8 mouse cellular contexts compared by ENCODE assay signal in the genomic region with DNA sequence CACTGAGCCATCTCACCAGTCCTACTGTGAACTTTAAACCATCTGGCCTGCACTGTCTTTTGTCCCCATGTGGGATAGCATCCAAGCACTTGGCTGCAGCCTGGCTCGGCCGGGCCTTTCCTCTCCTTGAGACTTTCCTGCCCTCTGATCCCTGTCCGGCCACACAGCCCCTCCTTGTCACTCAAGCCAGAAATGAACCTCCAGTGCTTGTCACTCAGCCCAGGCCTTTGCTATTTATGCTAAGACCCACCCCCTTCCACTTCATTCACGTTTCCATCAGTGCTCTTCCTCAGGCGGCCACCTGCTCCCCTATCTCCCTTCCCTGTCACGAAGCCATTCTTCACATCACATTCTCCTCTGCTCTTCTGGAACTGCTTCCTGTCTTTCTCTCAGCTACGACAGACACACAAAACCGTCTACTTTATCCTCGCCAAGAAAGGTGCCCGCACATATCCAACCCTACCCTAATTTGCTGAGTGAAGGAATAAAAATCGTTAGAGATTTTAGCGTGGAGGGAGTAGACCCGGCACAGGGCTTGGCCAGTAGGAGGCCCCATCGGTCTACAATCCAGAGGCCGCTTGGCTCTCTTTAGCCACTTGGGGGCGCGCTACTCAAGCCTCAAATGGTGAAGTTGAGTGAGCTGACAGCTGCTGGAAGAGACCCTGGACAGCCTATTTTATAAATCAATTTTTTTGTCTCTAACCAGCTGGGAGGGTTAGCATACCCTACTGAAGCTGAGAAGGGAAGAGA. TPM values are rescaled to one million over a fixed set of nuclear protein-coding genes. Genes with fewer than 3 reads are reported as not detected.
A peak's percentile ranks its signal among the peaks of the same experiment; 100 is the strongest.
DNase-seq lines count a peak whose midpoint lies in the region; ATAC-seq lines count a peak whose summit lies in the region.
"Had no signal": no experiment of that assay in that cellular context is flagged by ENCODE, and none has a peak within 500 bp of the region (broad histone marks: within the 10 kb centered on the region; RNA-seq: fewer than 3 reads in every experiment).

No protein-coding gene starts in this region.

- H3K27me3 ChIP-seq in forebrain, embryonic 12.5 days, result no peaks in the 10 kb centered on the region
- H3K27me3 ChIP-seq: liver, embryonic 15.5 days had no signal

- H3K4me2 ChIP-seq in forebrain, embryonic 12.5 days, result no peak overlapping the region
- H3K4me2 ChIP-seq: liver, embryonic 15.5 days had no signal

- peak; percentile 92 for DNase-seq in NIH3T3 (ENCODE audit: low read depth)
- DNase-seq in c-Kit-positive CD71-positive TER-119-negative erythroid progenitor cells, embryonic 14.5 days (ENCODE audit: low read depth), result peak; percentile 74
- DNase-seq in heart, postnatal 36 days, result peak; percentile 77 to 79
- peak; percentile 88 to 90 for DNase-seq in layer of hippocampus, postnatal 14 days (ENCODE audit: low spot score in 2 of 2)
- peak; percentile 82 to 89 for DNase-seq in right cerebral cortex, postnatal 10 days (ENCODE audit: low spot score in 2 of 2)

- intact Hi-C loops in heart, postnatal 36 days (cut with DNase I), result loop anchor here (1.0 kb wide), 1 partner anchor 82 kb away; no protein-coding TSS in a partner anchor

- no peaks in the 10 kb centered on the region for H3K9me3 ChIP-seq in forebrain, embryonic 12.5 days
- H3K9me3 ChIP-seq: liver, embryonic 15.5 days had no signal

- ATAC-seq in forebrain, embryonic 12.5 days (ENCODE audit: low FRiP score), result peak; percentile 63
- peak; percentile 90 for ATAC-seq in megakaryocyte progenitor cell, adult 5-6 weeks (replicated peaks; ENCODE audit: poor library complexity)

- H3K4me3 ChIP-seq in forebrain, embryonic 12.5 days (replicated peaks), result no peak overlapping the region
- H3K4me3 ChIP-seq: liver, embryonic 15.5 days had no signal

- no peaks in the 10 kb centered on the region for H3K36me3 ChIP-seq in forebrain, embryonic 12.5 days (replicated peaks)
- H3K36me3 ChIP-seq: liver, embryonic 15.5 days had no signal

- peak overlapping the region; percentile 56; the same call in 1 of the 2 replicates for H3K27ac ChIP-seq in forebrain, embryonic 12.5 days
- H3K27ac ChIP-seq: liver, embryonic 15.5 days had no signal

- 20% methylated on average over 17 of the region's 17 CpGs for whole genome bisulfite sequencing in forebrain, embryonic 12.5 days

- H3K9ac ChIP-seq in forebrain, embryonic 12.5 days, result no peak overlapping the region
- H3K9ac ChIP-seq: liver, embryonic 15.5 days had no signal

- peaks cover 14% of the 10 kb centered on the region for H3K4me1 ChIP-seq in forebrain, embryonic 12.5 days

RNA-seq across cellular contexts. Expression of a gene that starts 33.2 kb away (rescaled TPM):
- 39.7 and 41.2 TPM in 2 replicates for polyA plus RNA-seq in forebrain, embryonic 12.5 days (2016; fragmentation: Nextera tagmentation; extraction: Ambion mirVana)
- 10 to 100 TPM in 1 of 2 experiments, 1 to 10 TPM in 1; 9.8 to 10.7 TPM for total RNA-seq in heart, postnatal 36 days (2021)
- total RNA-seq in layer of hippocampus, postnatal 14 days (2021), result 10 to 100 TPM; 25.0 to 26.1 TPM
- total RNA-seq in megakaryocyte progenitor cell, adult 5-6 weeks (2015), result 6.2 and 7.6 TPM in 2 replicates
- 4.5 and 4.8 TPM in 2 replicates for total RNA-seq in megakaryocyte progenitor cell, adult 5-6 weeks (2017)

RNA-seq across cellular contexts. Expression of a gene that starts 33.4 kb away (rescaled TPM):
- 14.3 and 18.1 TPM in 2 replicates for polyA plus RNA-seq in forebrain, embryonic 12.5 days (2016; fragmentation: Nextera tagmentation; extraction: Ambion mirVana)
- total RNA-seq in heart, postnatal 36 days (2021), result 1 to 10 TPM; 4.4 to 5.7 TPM
- 100 to 1,000 TPM; 258 to 270 TPM for total RNA-seq in layer of hippocampus, postnatal 14 days (2021)
- 3.1 and 5.6 TPM in 2 replicates for total RNA-seq in megakaryocyte progenitor cell, adult 5-6 weeks (2015)
- total RNA-seq in megakaryocyte progenitor cell, adult 5-6 weeks (2017), result 3.4 and 3.9 TPM in 2 replicates

Comparison
In these comparisons a context has a peak if more than half of its experiments do, and no peak if none do; other contexts are left out.
1. RNA of a gene that starts 33.4 kb away (total RNA-seq): 258 to 270 TPM in layer of hippocampus, postnatal 14 days; 4.4 to 5.7 TPM in heart, postnatal 36 days and 3.1 to 5.6 TPM in megakaryocyte progenitor cell, adult 5-6 weeks; every median in the first group is over 10 times any median in the second.
2. Peak in every context shown above with its lines, with median percentiles within 50 percentile points of each other: DNase-seq.